Mouse (Mus musculus): ENCODE results near the gene Socs7. TPM values are rescaled to one million over a fixed set of nuclear protein-coding genes. Genes with fewer than 3 reads are reported as not detected.
A peak's percentile ranks its signal among the peaks of the same experiment; 100 is the strongest.

Socs7 gene
- polyA plus RNA-seq, 1 experiment from 2014 or later: 3.4 TPM

- H3K36me3 ChIP-seq (ENCODE audit: control insufficient read depth, insufficient read depth, low read length): no peaks in the 10 kb centered on the region
- H3K9me3 ChIP-seq (ENCODE audit: control insufficient read depth, low read length): no peaks in the 10 kb centered on the region
- peak overlapping the region; percentile 38 for H3K4me3 ChIP-seq (ENCODE audit: low read depth, low read length)
- peaks cover 32% of the 10 kb centered on the region for H3K27me3 ChIP-seq (ENCODE audit: control insufficient read depth, insufficient read depth, low read length)
- H3K4me1 ChIP-seq (ENCODE audit: control insufficient read depth, insufficient read depth, low read length): peaks cover 33% of the 10 kb centered on the region
- WGBS: 4% methylated on average over 30 of the region's 37 CpGs
- peak overlapping the region; percentile 45 for H3K4me2 ChIP-seq
- ATAC-seq (ENCODE audit: low FRiP score) (no peak; the same call in 1 of the 2 replicates), DNase-seq (ENCODE audit: low spot score, missing footprints) (peak; percentile 87)
- peak overlapping the region; percentile 45 for H3K9ac ChIP-seq (ENCODE audit: low read length)
- no peak overlapping the region for H3K27ac ChIP-seq (ENCODE audit: low read depth, low read length)
Measured at GRCm38 (mm10) chr11:97439935-97440334, 77.6 kb downstream of the Socs7 start.

GRCm38 (mm10) chr11:97440441-97440881, 78.1 kb downstream of the Socs7 start:
- H3K4me2 ChIP-seq: peak overlapping the region; percentile 45
- ATAC-seq (ENCODE audit: low FRiP score) (no peak), DNase-seq (ENCODE audit: low spot score, missing footprints) (peak; percentile 92)
- no peaks in the 10 kb centered on the region for H3K36me3 ChIP-seq (ENCODE audit: control insufficient read depth, insufficient read depth, low read length)
- H3K4me1 ChIP-seq (ENCODE audit: control insufficient read depth, insufficient read depth, low read length): peaks cover 27% of the 10 kb centered on the region
- H3K9ac ChIP-seq (ENCODE audit: low read length): peak overlapping the region; percentile 45
- no peak overlapping the region for H3K27ac ChIP-seq (ENCODE audit: low read depth, low read length)
- H3K9me3 ChIP-seq (ENCODE audit: control insufficient read depth, low read length): no peaks in the 10 kb centered on the region
- H3K27me3 ChIP-seq (ENCODE audit: control insufficient read depth, insufficient read depth, low read length): peaks cover 32% of the 10 kb centered on the region
- WGBS: 5% methylated on average over 33 of the region's 34 CpGs
- peak overlapping the region; percentile 38 for H3K4me3 ChIP-seq (ENCODE audit: low read depth, low read length)

GRCm38 (mm10) chr11:97441036-97441657, 78.8 kb downstream of the Socs7 start:
- no peak overlapping the region for H3K9ac ChIP-seq (ENCODE audit: low read length)
- H3K4me2 ChIP-seq: peak overlapping the region; percentile 45; the same call in 1 of the 2 replicates
- 66% methylated on average over 15 of the region's 15 CpGs for WGBS
- H3K4me3 ChIP-seq (ENCODE audit: low read depth, low read length): peak overlapping the region; percentile 38; the same call in 1 of the 2 replicates
- peaks cover 32% of the 10 kb centered on the region for H3K27me3 ChIP-seq (ENCODE audit: control insufficient read depth, insufficient read depth, low read length)
- H3K36me3 ChIP-seq (ENCODE audit: control insufficient read depth, insufficient read depth, low read length): no peaks in the 10 kb centered on the region
- H3K27ac ChIP-seq (ENCODE audit: low read depth, low read length): no peak overlapping the region
- H3K9me3 ChIP-seq (ENCODE audit: control insufficient read depth, low read length): no peaks in the 10 kb centered on the region
- DNase-seq (ENCODE audit: low spot score, missing footprints): no peak
- peaks cover 24% of the 10 kb centered on the region for H3K4me1 ChIP-seq (ENCODE audit: control insufficient read depth, insufficient read depth, low read length)
- no peak for ATAC-seq (ENCODE audit: low FRiP score)

GRCm38 (mm10) chr11:97441658-97442125, 79.3 kb downstream of the Socs7 start:
- H3K9me3 ChIP-seq (ENCODE audit: control insufficient read depth, low read length): no peaks in the 10 kb centered on the region
- peak overlapping the region; percentile 14; the same call in 1 of the 2 replicates for H3K4me2 ChIP-seq
- no peak overlapping the region for H3K9ac ChIP-seq (ENCODE audit: low read length)
- peaks cover 32% of the 10 kb centered on the region for H3K27me3 ChIP-seq (ENCODE audit: control insufficient read depth, insufficient read depth, low read length)
- no peak overlapping the region for H3K27ac ChIP-seq (ENCODE audit: low read depth, low read length)
- 9% methylated on average over 3 of the region's 3 CpGs for WGBS
- DNase-seq (ENCODE audit: low spot score, missing footprints) (peak; percentile 84), ATAC-seq (ENCODE audit: low FRiP score) (peak; percentile 23; the same call in 1 of the 2 replicates)
- H3K36me3 ChIP-seq (ENCODE audit: control insufficient read depth, insufficient read depth, low read length): no peaks in the 10 kb centered on the region
- H3K4me1 ChIP-seq (ENCODE audit: control insufficient read depth, insufficient read depth, low read length): peaks cover 24% of the 10 kb centered on the region
- no peak overlapping the region for H3K4me3 ChIP-seq (ENCODE audit: low read depth, low read length)

- WGBS: 88% methylated on average over 11 of the region's 11 CpGs
- Histone ChIP-seq H3K27me3 (ENCODE audit: control insufficient read depth, insufficient read depth, low read length) (peaks cover 32% of the 10 kb centered on the region), H3K9me3 (ENCODE audit: control insufficient read depth, low read length) (no peaks in the 10 kb centered on the region), H3K9ac (ENCODE audit: low read length) (no peak overlapping the region), H3K36me3 (ENCODE audit: control insufficient read depth, insufficient read depth, low read length) (no peaks in the 10 kb centered on the region), H3K4me2 (no peak overlapping the region), H3K4me1 (ENCODE audit: control insufficient read depth, insufficient read depth, low read length) (peaks cover 17% of the 10 kb centered on the region), H3K27ac (ENCODE audit: low read depth, low read length) (no peak overlapping the region), H3K4me3 (ENCODE audit: low read depth, low read length) (no peak overlapping the region)
- DNase-seq (ENCODE audit: low spot score, missing footprints) (no peak), ATAC-seq (ENCODE audit: low FRiP score) (no peak)
Measured at GRCm38 (mm10) chr11:97442891-97443675, 80.7 kb downstream of the Socs7 start.

- Histone ChIP-seq H3K4me1 (ENCODE audit: control insufficient read depth, insufficient read depth, low read length) (peaks cover 20% of the 10 kb centered on the region), H3K36me3 (ENCODE audit: control insufficient read depth, insufficient read depth, low read length) (no peaks in the 10 kb centered on the region), H3K9ac (ENCODE audit: low read length) (no peak overlapping the region), H3K27ac (ENCODE audit: low read depth, low read length) (no peak overlapping the region), H3K27me3 (ENCODE audit: control insufficient read depth, insufficient read depth, low read length) (peaks cover 11% of the 10 kb centered on the region), H3K4me2 (no peak overlapping the region), H3K9me3 (ENCODE audit: control insufficient read depth, low read length) (no peaks in the 10 kb centered on the region), H3K4me3 (ENCODE audit: low read depth, low read length) (no peak overlapping the region)
- DNase-seq (ENCODE audit: low spot score, missing footprints): no peak
- ATAC-seq (ENCODE audit: low FRiP score): no peak
- 74% methylated on average over 6 of the region's 6 CpGs for WGBS
Measured at GRCm38 (mm10) chr11:97445596-97445995, 83.2 kb downstream of the Socs7 start.

GRCm38 (mm10) chr11:97445999-97446511, 83.7 kb downstream of the Socs7 start:
- H3K9ac ChIP-seq (ENCODE audit: low read length): no peak overlapping the region
- 54% methylated on average over 4 of the region's 4 CpGs for WGBS
- H3K4me1 ChIP-seq (ENCODE audit: control insufficient read depth, insufficient read depth, low read length): peaks cover 23% of the 10 kb centered on the region
- no peaks in the 10 kb centered on the region for H3K9me3 ChIP-seq (ENCODE audit: control insufficient read depth, low read length)
- no peak overlapping the region for H3K4me3 ChIP-seq (ENCODE audit: low read depth, low read length)
- H3K27ac ChIP-seq (ENCODE audit: low read depth, low read length): no peak overlapping the region
- peaks cover 6% of the 10 kb centered on the region; the same call in 1 of the 2 replicates for H3K27me3 ChIP-seq (ENCODE audit: control insufficient read depth, insufficient read depth, low read length)
- ATAC-seq (ENCODE audit: low FRiP score): no peak
- no peak for DNase-seq (ENCODE audit: low spot score, missing footprints)
- no peak overlapping the region for H3K4me2 ChIP-seq
- no peaks in the 10 kb centered on the region for H3K36me3 ChIP-seq (ENCODE audit: control insufficient read depth, insufficient read depth, low read length)

- WGBS: 74% methylated on average over 7 of the region's 7 CpGs
- no peak overlapping the region for H3K4me2 ChIP-seq
- no peak for ATAC-seq (ENCODE audit: low FRiP score)
- no peak overlapping the region for H3K9ac ChIP-seq (ENCODE audit: low read length)
- H3K27me3 ChIP-seq (ENCODE audit: control insufficient read depth, insufficient read depth, low read length): no peaks in the 10 kb centered on the region
- H3K4me3 ChIP-seq (ENCODE audit: low read depth, low read length): no peak overlapping the region
- peaks cover 14% of the 10 kb centered on the region for H3K4me1 ChIP-seq (ENCODE audit: control insufficient read depth, insufficient read depth, low read length)
- no peak overlapping the region for H3K27ac ChIP-seq (ENCODE audit: low read depth, low read length)
- H3K36me3 ChIP-seq (ENCODE audit: control insufficient read depth, insufficient read depth, low read length): no peaks in the 10 kb centered on the region
- H3K9me3 ChIP-seq (ENCODE audit: control insufficient read depth, low read length): no peaks in the 10 kb centered on the region
- DNase-seq (ENCODE audit: low spot score, missing footprints): no peak
Measured at GRCm38 (mm10) chr11:97447979-97448378, 85.6 kb downstream of the Socs7 start.
